Mouse (Mus musculus): Measurements from ENCODE around the gene Pygb. TPM values are rescaled to one million over a fixed set of nuclear protein-coding genes. Genes with fewer than 3 reads are reported as not detected.

Pygb gene
- total RNA-seq, 1 experiment = 10.8 TPM

GRCm38 (mm10) chr2:150820720-150821119 lies 34.2 kb downstream of the Pygb start:
- H3K4me1 ChIP-seq (ENCODE audit: control insufficient read depth in 2 of 2, insufficient read depth in 2 of 2, low read length in 2 of 2, poor library complexity in 1 of 2) = no peaks in the 10 kb centered on the region
- in situ Hi-C loops (cut with MboI; ENCODE audit: low sequenced_read_pairs in 2 of 2, unreplicated experiment in 2 of 2) = no loop called here
- no peak overlapping the region for H3K9ac ChIP-seq (ENCODE audit: insufficient read depth, low read depth, low read length, poor library complexity, severe bottlenecking)
- no peak overlapping the region for H3K4me3 ChIP-seq (ENCODE audit: insufficient read depth in 1 of 2, low read depth in 1 of 2, low read length in 2 of 2, poor library complexity in 1 of 2, severe bottlenecking in 1 of 2)
- DNase-seq (ENCODE audit: low read depth, low spot score) = no peak
- peaks cover 14% of the 10 kb centered on the region; the same call in 1 of the 2 replicates for H3K36me3 ChIP-seq (ENCODE audit: control insufficient read depth, insufficient read depth, low read length, poor library complexity, severe bottlenecking)
- H3K27ac ChIP-seq (ENCODE audit: insufficient read depth, low read depth, low read length, poor library complexity, severe bottlenecking) = no peak overlapping the region
- no peaks in the 10 kb centered on the region for H3K9me3 ChIP-seq (ENCODE audit: control insufficient read depth, insufficient read depth, low read depth, low read length)
- TF ChIP-seq ZC3H11A (IDR thresholded peaks at IDR 0.05; ENCODE audit: borderline replicate concordance, low read depth, low read length) (no peak), ZNF384 (IDR thresholded peaks at IDR 0.05; ENCODE audit: low read depth, low read length) (no peak), MAFK (IDR thresholded peaks at IDR 0.05; ENCODE audit: insufficient read depth, low read depth, low read length) (no peak), HCFC1 (IDR thresholded peaks at IDR 0.05; ENCODE audit: borderline replicate concordance, insufficient read depth, low read length) (no peak), CHD2 (IDR thresholded peaks at IDR 0.05; ENCODE audit: low read depth, low read length) (no peak)

- no peak overlapping the region for H3K9ac ChIP-seq (ENCODE audit: insufficient read depth, low read depth, low read length, poor library complexity, severe bottlenecking)
- no peak for DNase-seq (ENCODE audit: low read depth, low spot score)
- no peak overlapping the region for H3K4me3 ChIP-seq (ENCODE audit: insufficient read depth in 1 of 2, low read depth in 1 of 2, low read length in 2 of 2, poor library complexity in 1 of 2, severe bottlenecking in 1 of 2)
- peaks cover 18% of the 10 kb centered on the region; the same call in 1 of the 2 replicates for H3K36me3 ChIP-seq (ENCODE audit: control insufficient read depth, insufficient read depth, low read length, poor library complexity, severe bottlenecking)
- in situ Hi-C loops (cut with MboI; ENCODE audit: low sequenced_read_pairs in 2 of 2, unreplicated experiment in 2 of 2) = no loop called here
- TF ChIP-seq HCFC1 (IDR thresholded peaks at IDR 0.05; ENCODE audit: borderline replicate concordance, insufficient read depth, low read length) = no peak
- TF ChIP-seq CHD2 (IDR thresholded peaks at IDR 0.05; ENCODE audit: low read depth, low read length) = no peak
- TF ChIP-seq MAFK (IDR thresholded peaks at IDR 0.05; ENCODE audit: insufficient read depth, low read depth, low read length) = no peak
- no peak for TF ChIP-seq ZC3H11A (IDR thresholded peaks at IDR 0.05; ENCODE audit: borderline replicate concordance, low read depth, low read length)
- TF ChIP-seq ZNF384 (IDR thresholded peaks at IDR 0.05; ENCODE audit: low read depth, low read length) = no peak
- no peaks in the 10 kb centered on the region for H3K9me3 ChIP-seq (ENCODE audit: control insufficient read depth, insufficient read depth, low read depth, low read length)
- H3K4me1 ChIP-seq (ENCODE audit: control insufficient read depth in 2 of 2, insufficient read depth in 2 of 2, low read length in 2 of 2, poor library complexity in 1 of 2) = no peaks in the 10 kb centered on the region
- no peak overlapping the region for H3K27ac ChIP-seq (ENCODE audit: insufficient read depth, low read depth, low read length, poor library complexity, severe bottlenecking)
These were observed 36.5 kb downstream of the Pygb start for GRCm38 (mm10) chr2:150822987-150823386.

- in situ Hi-C loops (cut with MboI; ENCODE audit: low sequenced_read_pairs in 2 of 2, unreplicated experiment in 2 of 2) = no loop called here
- DNase-seq (ENCODE audit: low read depth, low spot score) = no peak
- peaks cover 19% of the 10 kb centered on the region; the same call in 1 of the 2 replicates for H3K36me3 ChIP-seq (ENCODE audit: control insufficient read depth, insufficient read depth, low read length, poor library complexity, severe bottlenecking)
- no peak for TF ChIP-seq HCFC1 (IDR thresholded peaks at IDR 0.05; ENCODE audit: borderline replicate concordance, insufficient read depth, low read length)
- TF ChIP-seq ZNF384 (IDR thresholded peaks at IDR 0.05; ENCODE audit: low read depth, low read length) = no peak
- no peak for TF ChIP-seq MAFK (IDR thresholded peaks at IDR 0.05; ENCODE audit: insufficient read depth, low read depth, low read length)
- no peak for TF ChIP-seq CHD2 (IDR thresholded peaks at IDR 0.05; ENCODE audit: low read depth, low read length)
- TF ChIP-seq ZC3H11A (IDR thresholded peaks at IDR 0.05; ENCODE audit: borderline replicate concordance, low read depth, low read length) = no peak
- no peak overlapping the region for H3K9ac ChIP-seq (ENCODE audit: insufficient read depth, low read depth, low read length, poor library complexity, severe bottlenecking)
- no peaks in the 10 kb centered on the region for H3K9me3 ChIP-seq (ENCODE audit: control insufficient read depth, insufficient read depth, low read depth, low read length)
- no peaks in the 10 kb centered on the region for H3K4me1 ChIP-seq (ENCODE audit: control insufficient read depth in 2 of 2, insufficient read depth in 2 of 2, low read length in 2 of 2, poor library complexity in 1 of 2)
- H3K27ac ChIP-seq (ENCODE audit: insufficient read depth, low read depth, low read length, poor library complexity, severe bottlenecking) = no peak overlapping the region
- no peak overlapping the region for H3K4me3 ChIP-seq (ENCODE audit: insufficient read depth in 1 of 2, low read depth in 1 of 2, low read length in 2 of 2, poor library complexity in 1 of 2, severe bottlenecking in 1 of 2)
These were observed 39.9 kb downstream of the Pygb start for GRCm38 (mm10) chr2:150826426-150826825.

- no peak overlapping the region for H3K9ac ChIP-seq (ENCODE audit: insufficient read depth, low read depth, low read length, poor library complexity, severe bottlenecking)
- DNase-seq (ENCODE audit: low read depth, low spot score) = no peak
- in situ Hi-C loops (cut with MboI; ENCODE audit: low sequenced_read_pairs in 2 of 2, unreplicated experiment in 2 of 2) = no loop called here
- H3K4me1 ChIP-seq (ENCODE audit: control insufficient read depth in 2 of 2, insufficient read depth in 2 of 2, low read length in 2 of 2, poor library complexity in 1 of 2) = no peaks in the 10 kb centered on the region
- TF ChIP-seq MAFK (IDR thresholded peaks at IDR 0.05; ENCODE audit: insufficient read depth, low read depth, low read length) (no peak), HCFC1 (IDR thresholded peaks at IDR 0.05; ENCODE audit: borderline replicate concordance, insufficient read depth, low read length) (no peak), CHD2 (IDR thresholded peaks at IDR 0.05; ENCODE audit: low read depth, low read length) (no peak), ZNF384 (IDR thresholded peaks at IDR 0.05; ENCODE audit: low read depth, low read length) (no peak), ZC3H11A (IDR thresholded peaks at IDR 0.05; ENCODE audit: borderline replicate concordance, low read depth, low read length) (no peak)
- no peak overlapping the region for H3K4me3 ChIP-seq (ENCODE audit: insufficient read depth in 1 of 2, low read depth in 1 of 2, low read length in 2 of 2, poor library complexity in 1 of 2, severe bottlenecking in 1 of 2)
- no peaks in the 10 kb centered on the region for H3K9me3 ChIP-seq (ENCODE audit: control insufficient read depth, insufficient read depth, low read depth, low read length)
- peaks cover 22% of the 10 kb centered on the region; the same call in 1 of the 2 replicates for H3K36me3 ChIP-seq (ENCODE audit: control insufficient read depth, insufficient read depth, low read length, poor library complexity, severe bottlenecking)
- no peak overlapping the region for H3K27ac ChIP-seq (ENCODE audit: insufficient read depth, low read depth, low read length, poor library complexity, severe bottlenecking)
These were observed 41.6 kb downstream of the Pygb start for GRCm38 (mm10) chr2:150828164-150828563.

GRCm38 (mm10) chr2:150828654-150829053 lies 42.1 kb downstream of the Pygb start:
- in situ Hi-C loops (cut with MboI; ENCODE audit: low sequenced_read_pairs in 2 of 2, unreplicated experiment in 2 of 2) = no loop called here
- no peaks in the 10 kb centered on the region for H3K9me3 ChIP-seq (ENCODE audit: control insufficient read depth, insufficient read depth, low read depth, low read length)
- peaks cover 23% of the 10 kb centered on the region; the same call in 1 of the 2 replicates for H3K36me3 ChIP-seq (ENCODE audit: control insufficient read depth, insufficient read depth, low read length, poor library complexity, severe bottlenecking)
- TF ChIP-seq ZC3H11A (IDR thresholded peaks at IDR 0.05; ENCODE audit: borderline replicate concordance, low read depth, low read length) (no peak), CHD2 (IDR thresholded peaks at IDR 0.05; ENCODE audit: low read depth, low read length) (no peak), MAFK (IDR thresholded peaks at IDR 0.05; ENCODE audit: insufficient read depth, low read depth, low read length) (no peak), HCFC1 (IDR thresholded peaks at IDR 0.05; ENCODE audit: borderline replicate concordance, insufficient read depth, low read length) (no peak), ZNF384 (IDR thresholded peaks at IDR 0.05; ENCODE audit: low read depth, low read length) (no peak)
- H3K9ac ChIP-seq (ENCODE audit: insufficient read depth, low read depth, low read length, poor library complexity, severe bottlenecking) = no peak overlapping the region
- no peak for DNase-seq (ENCODE audit: low read depth, low spot score)
- no peak overlapping the region for H3K4me3 ChIP-seq (ENCODE audit: insufficient read depth in 1 of 2, low read depth in 1 of 2, low read length in 2 of 2, poor library complexity in 1 of 2, severe bottlenecking in 1 of 2)
- no peak overlapping the region for H3K27ac ChIP-seq (ENCODE audit: insufficient read depth, low read depth, low read length, poor library complexity, severe bottlenecking)
- H3K4me1 ChIP-seq (ENCODE audit: control insufficient read depth in 2 of 2, insufficient read depth in 2 of 2, low read length in 2 of 2, poor library complexity in 1 of 2) = no peaks in the 10 kb centered on the region
